Mouse (Mus musculus): ENCODE measurements at regions not wholly inside any gene's neighbourhood (a gene's known extent, or its start where the extent isn't known, plus 50 kb on each side); places are given as distances from the start of the nearest gene placed in this dataset.

DNA sequence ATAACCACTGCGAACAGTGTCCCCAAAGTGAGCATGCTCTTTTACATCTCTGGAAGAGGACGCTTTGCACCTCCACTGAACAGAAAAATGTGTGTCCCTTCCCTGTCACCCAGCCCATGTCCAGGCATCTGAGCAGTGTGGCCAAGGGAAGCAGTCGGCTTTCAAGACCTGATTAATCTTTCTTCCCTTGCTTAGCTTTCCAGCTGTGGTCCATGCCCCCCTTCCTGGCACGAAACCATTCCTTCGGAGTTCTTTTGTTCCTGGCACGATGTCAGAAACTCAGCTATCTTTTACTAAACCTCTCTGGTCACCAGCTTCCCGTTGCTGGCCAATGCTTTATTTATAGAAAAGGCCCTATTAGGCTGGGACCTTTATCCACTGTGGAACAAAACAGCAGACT lies 654.5 kb upstream of the Gm19410 start:
- ATAC-seq (replicated peaks; ENCODE audit: low FRiP score) = no peak
- H3K9ac ChIP-seq (ENCODE audit: low read length) = no peak overlapping the region
- DNase-seq (ENCODE audit: low spot score) = no peak
- H3K4me3 ChIP-seq (ENCODE audit: low read depth, low read length) = no peak overlapping the region
- H3K27ac ChIP-seq (ENCODE audit: low read depth, low read length) = no peak overlapping the region
- no peaks in the 10 kb centered on the region for H3K27me3 ChIP-seq (ENCODE audit: control insufficient read depth, insufficient read depth, low read length)
- no peaks in the 10 kb centered on the region for H3K4me1 ChIP-seq (replicated peaks; ENCODE audit: control insufficient read depth, insufficient read depth, low read length)
- no peaks in the 10 kb centered on the region for H3K36me3 ChIP-seq (ENCODE audit: control insufficient read depth, insufficient read depth, low read length)
- 73% methylated on average over 7 of the region's 7 CpGs for WGBS
- no peaks in the 10 kb centered on the region for H3K9me3 ChIP-seq (ENCODE audit: control insufficient read depth, low read length)
- H3K4me2 ChIP-seq (ENCODE audit: low read depth, low read length, severe bottlenecking) = no peak overlapping the region

DNA sequence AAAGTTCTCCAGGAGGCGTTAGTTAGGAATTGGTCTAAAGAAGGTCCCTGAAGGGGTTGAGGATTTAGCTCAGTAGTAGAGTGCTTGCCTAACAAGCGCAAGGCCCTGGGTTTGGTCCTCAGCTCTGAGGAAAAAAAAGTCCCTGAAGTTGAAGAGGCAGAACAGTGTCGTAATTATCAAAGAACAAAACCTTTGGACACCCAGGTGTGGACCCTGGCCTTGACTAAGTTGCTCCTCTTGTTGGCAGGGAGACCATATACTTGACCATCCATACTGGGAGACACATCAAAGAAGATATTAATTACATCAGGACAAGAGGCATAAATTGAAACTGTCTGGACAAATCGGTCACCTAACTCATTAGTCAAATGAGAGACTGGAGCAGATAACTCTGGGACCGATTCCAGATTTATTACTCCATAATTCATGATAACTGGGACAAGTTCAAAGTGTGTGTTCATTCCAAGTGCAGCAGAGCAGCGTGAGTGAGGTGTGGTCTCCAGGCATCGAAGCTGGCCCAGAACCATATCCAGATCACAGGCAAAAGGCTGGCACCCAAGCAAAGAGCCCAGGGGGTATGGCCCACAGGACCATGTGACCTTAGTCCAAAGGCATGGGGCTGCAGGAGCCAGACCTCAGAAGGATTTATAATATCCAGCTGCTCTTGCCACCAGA lies 652.9 kb upstream of the Gm19410 start:
- 93% methylated on average over 7 of the region's 7 CpGs for WGBS
- H3K4me3 ChIP-seq (ENCODE audit: low read depth, low read length) = no peak overlapping the region
- no peak overlapping the region for H3K9ac ChIP-seq (ENCODE audit: low read length)
- no peak overlapping the region for H3K4me2 ChIP-seq (ENCODE audit: low read depth, low read length, severe bottlenecking)
- H3K9me3 ChIP-seq (ENCODE audit: control insufficient read depth, low read length) = no peaks in the 10 kb centered on the region
- DNase-seq (ENCODE audit: low spot score) (no peak), ATAC-seq (replicated peaks; ENCODE audit: low FRiP score) (no peak)
- H3K27me3 ChIP-seq (ENCODE audit: control insufficient read depth, insufficient read depth, low read length) = no peaks in the 10 kb centered on the region
- no peak overlapping the region for H3K27ac ChIP-seq (ENCODE audit: low read depth, low read length)
- no peaks in the 10 kb centered on the region for H3K36me3 ChIP-seq (ENCODE audit: control insufficient read depth, insufficient read depth, low read length)
- no peaks in the 10 kb centered on the region for H3K4me1 ChIP-seq (replicated peaks; ENCODE audit: control insufficient read depth, insufficient read depth, low read length)

DNA sequence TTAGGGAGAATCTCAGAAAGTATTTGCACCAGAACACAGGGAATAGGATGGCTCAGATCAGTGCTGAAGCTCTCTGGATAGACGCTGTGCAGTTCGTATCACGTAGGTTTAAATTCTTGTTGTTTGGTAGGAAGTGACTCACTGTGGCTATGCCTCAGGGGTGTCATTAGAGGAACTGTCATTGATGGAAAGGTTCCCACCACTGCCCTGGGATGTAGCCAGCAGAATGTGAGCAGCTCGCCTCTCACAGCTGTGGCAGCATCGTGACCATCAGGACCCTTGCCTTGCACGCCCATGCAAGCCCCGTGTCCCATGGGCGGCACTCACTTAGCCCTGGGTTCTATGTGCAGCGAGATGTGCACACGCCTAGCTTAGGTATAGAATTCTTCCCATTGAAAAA lies 651.6 kb upstream of the Gm19410 start:
- no peak for DNase-seq (ENCODE audit: low spot score)
- H3K36me3 ChIP-seq (ENCODE audit: control insufficient read depth, insufficient read depth, low read length) = no peaks in the 10 kb centered on the region
- WGBS = 84% methylated on average over 10 of the region's 10 CpGs
- no peak overlapping the region for H3K27ac ChIP-seq (ENCODE audit: low read depth, low read length)
- H3K27me3 ChIP-seq (ENCODE audit: control insufficient read depth, insufficient read depth, low read length) = no peaks in the 10 kb centered on the region
- H3K4me3 ChIP-seq (ENCODE audit: low read depth, low read length) = no peak overlapping the region
- H3K4me1 ChIP-seq (replicated peaks; ENCODE audit: control insufficient read depth, insufficient read depth, low read length) = no peaks in the 10 kb centered on the region
- H3K4me2 ChIP-seq (ENCODE audit: low read depth, low read length, severe bottlenecking) = no peak overlapping the region
- H3K9ac ChIP-seq (ENCODE audit: low read length) = no peak overlapping the region
- no peaks in the 10 kb centered on the region for H3K9me3 ChIP-seq (ENCODE audit: control insufficient read depth, low read length)
- ATAC-seq (replicated peaks; ENCODE audit: low FRiP score) = no peak

DNA sequence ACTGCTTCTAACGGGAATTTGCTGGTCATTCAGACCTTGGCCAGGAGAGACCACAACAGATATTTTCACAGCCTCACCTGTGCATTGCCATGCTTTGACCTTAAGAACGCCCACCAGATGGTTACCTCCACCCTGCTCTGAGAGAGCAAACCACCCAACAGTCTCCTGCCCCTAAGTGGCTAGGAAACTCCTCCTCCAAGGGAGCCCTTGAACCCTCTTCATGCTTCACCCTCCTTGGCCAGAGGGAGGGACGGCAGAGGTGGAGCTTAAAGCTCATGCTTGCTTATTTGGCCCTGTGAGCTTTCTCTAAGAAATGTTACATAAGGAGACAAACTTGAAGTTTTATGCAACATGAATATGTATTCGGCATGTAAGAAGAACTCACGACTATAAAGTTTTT lies 645.0 kb upstream of the Gm19410 start:
- Histone ChIP-seq H3K27me3 (ENCODE audit: control insufficient read depth, insufficient read depth, low read length) (no peaks in the 10 kb centered on the region), H3K27ac (ENCODE audit: low read depth, low read length) (no peak overlapping the region), H3K36me3 (ENCODE audit: control insufficient read depth, insufficient read depth, low read length) (no peaks in the 10 kb centered on the region), H3K4me3 (ENCODE audit: low read depth, low read length) (no peak overlapping the region), H3K9me3 (ENCODE audit: control insufficient read depth, low read length) (no peaks in the 10 kb centered on the region), H3K4me1 (replicated peaks; ENCODE audit: control insufficient read depth, insufficient read depth, low read length) (peaks cover 3% of the 10 kb centered on the region; the same call in 1 of the 2 replicates), H3K9ac (ENCODE audit: low read length) (no peak overlapping the region), H3K4me2 (ENCODE audit: low read depth, low read length, severe bottlenecking) (no peak overlapping the region)
- 78% methylated on average over 5 of the region's 5 CpGs for WGBS
- no peak for ATAC-seq (replicated peaks; ENCODE audit: low FRiP score)
- no peak for DNase-seq (ENCODE audit: low spot score)

DNA sequence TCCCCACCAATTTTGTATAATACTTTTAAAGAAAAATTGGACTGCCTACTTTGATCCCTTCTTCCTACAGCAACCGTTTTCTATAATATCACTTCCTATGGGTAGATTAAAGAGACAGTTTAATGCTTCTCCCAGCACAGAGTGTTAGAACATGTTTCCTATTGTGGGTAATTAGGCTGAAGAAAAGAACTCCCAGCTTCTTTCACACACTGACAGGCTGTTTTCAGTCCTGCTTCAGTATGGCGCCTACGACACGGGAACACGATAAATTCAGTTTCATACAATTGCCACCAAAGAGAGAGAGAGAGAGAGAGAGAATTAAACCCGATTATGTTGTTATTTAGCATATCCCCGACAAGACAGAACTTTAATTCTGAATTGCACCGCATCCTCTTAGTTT lies 644.5 kb upstream of the Gm19410 start:
- no peaks in the 10 kb centered on the region for H3K9me3 ChIP-seq (ENCODE audit: control insufficient read depth, low read length)
- H3K9ac ChIP-seq (ENCODE audit: low read length) = no peak overlapping the region
- no peak for DNase-seq (ENCODE audit: low spot score)
- no peak for ATAC-seq (replicated peaks; ENCODE audit: low FRiP score)
- 80% methylated on average over 8 of the region's 8 CpGs for WGBS
- no peak overlapping the region for H3K4me3 ChIP-seq (ENCODE audit: low read depth, low read length)
- no peak overlapping the region for H3K4me2 ChIP-seq (ENCODE audit: low read depth, low read length, severe bottlenecking)
- no peak overlapping the region for H3K27ac ChIP-seq (ENCODE audit: low read depth, low read length)
- no peaks in the 10 kb centered on the region for H3K27me3 ChIP-seq (ENCODE audit: control insufficient read depth, insufficient read depth, low read length)
- H3K36me3 ChIP-seq (ENCODE audit: control insufficient read depth, insufficient read depth, low read length) = no peaks in the 10 kb centered on the region
- peaks cover 3% of the 10 kb centered on the region; the same call in 1 of the 2 replicates for H3K4me1 ChIP-seq (replicated peaks; ENCODE audit: control insufficient read depth, insufficient read depth, low read length)

DNA sequence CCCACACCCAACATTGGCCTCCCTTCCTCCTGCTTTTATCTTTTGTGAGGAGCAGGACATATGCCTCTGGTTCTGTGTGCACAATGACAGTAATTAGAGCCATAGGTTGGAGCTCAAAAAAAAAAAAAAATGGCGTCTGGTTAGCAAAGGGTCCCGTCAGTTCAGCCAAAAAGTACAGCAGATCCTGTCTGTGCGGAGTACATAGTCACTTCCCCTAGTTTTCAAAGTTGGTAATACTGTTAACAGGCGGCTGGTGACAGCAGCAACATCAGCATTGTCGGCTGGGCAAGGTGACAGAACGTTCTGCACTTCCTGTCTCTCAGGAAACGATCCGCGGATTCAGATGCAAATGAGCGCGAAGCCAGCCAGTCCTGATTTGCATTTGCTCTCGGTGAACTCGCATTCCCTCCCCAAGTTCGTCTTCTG lies 642.4 kb upstream of the Gm19410 start:
- H3K4me2 ChIP-seq (ENCODE audit: low read depth, low read length, severe bottlenecking) = peak overlapping the region; percentile 54
- H3K27me3 ChIP-seq (ENCODE audit: control insufficient read depth, insufficient read depth, low read length) = no peaks in the 10 kb centered on the region
- H3K36me3 ChIP-seq (ENCODE audit: control insufficient read depth, insufficient read depth, low read length) = no peaks in the 10 kb centered on the region
- DNase-seq (ENCODE audit: low spot score) (peak; percentile 65), ATAC-seq (replicated peaks; ENCODE audit: low FRiP score) (peak; percentile 61; the same call in 1 of the 2 replicates)
- 4% methylated on average over 14 of the region's 14 CpGs for WGBS
- H3K4me1 ChIP-seq (replicated peaks; ENCODE audit: control insufficient read depth, insufficient read depth, low read length) = peaks cover 3% of the 10 kb centered on the region; the same call in 1 of the 2 replicates
- peak overlapping the region; percentile 9; the same call in 1 of the 2 replicates for H3K9ac ChIP-seq (ENCODE audit: low read length)
- H3K4me3 ChIP-seq (ENCODE audit: low read depth, low read length) = peak overlapping the region; percentile 24
- H3K9me3 ChIP-seq (ENCODE audit: control insufficient read depth, low read length) = no peaks in the 10 kb centered on the region
- H3K27ac ChIP-seq (ENCODE audit: low read depth, low read length) = no peak overlapping the region

DNA sequence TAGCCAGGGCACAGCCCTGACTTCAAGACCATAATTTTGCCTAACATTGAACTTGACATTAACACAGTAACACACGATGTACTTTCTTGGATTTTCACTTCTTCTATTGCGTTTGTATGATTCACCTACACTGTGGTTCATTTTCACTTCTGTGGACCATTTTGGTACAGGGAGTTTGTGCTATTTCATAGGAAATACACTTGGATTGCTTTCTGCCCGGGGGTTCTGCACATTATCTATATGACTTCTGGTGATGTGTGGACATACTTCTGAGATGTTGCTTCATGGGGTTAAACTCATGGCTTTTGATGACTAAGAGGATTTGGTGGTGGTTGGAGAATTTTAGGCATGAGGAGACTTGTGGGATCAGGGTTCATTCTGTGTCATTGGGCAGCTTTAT lies 640.4 kb upstream of the Gm19410 start:
- Histone ChIP-seq H3K4me2 (ENCODE audit: low read depth, low read length, severe bottlenecking) (no peak overlapping the region), H3K27ac (ENCODE audit: low read depth, low read length) (no peak overlapping the region), H3K4me1 (replicated peaks; ENCODE audit: control insufficient read depth, insufficient read depth, low read length) (peaks cover 3% of the 10 kb centered on the region; the same call in 1 of the 2 replicates), H3K9ac (ENCODE audit: low read length) (no peak overlapping the region), H3K4me3 (ENCODE audit: low read depth, low read length) (no peak overlapping the region), H3K27me3 (ENCODE audit: control insufficient read depth, insufficient read depth, low read length) (no peaks in the 10 kb centered on the region), H3K9me3 (ENCODE audit: control insufficient read depth, low read length) (no peaks in the 10 kb centered on the region), H3K36me3 (ENCODE audit: control insufficient read depth, insufficient read depth, low read length) (no peaks in the 10 kb centered on the region)
- DNase-seq (ENCODE audit: low spot score) (no peak), ATAC-seq (replicated peaks; ENCODE audit: low FRiP score) (no peak)
- 95% methylated on average over 3 of the region's 3 CpGs for WGBS

DNA sequence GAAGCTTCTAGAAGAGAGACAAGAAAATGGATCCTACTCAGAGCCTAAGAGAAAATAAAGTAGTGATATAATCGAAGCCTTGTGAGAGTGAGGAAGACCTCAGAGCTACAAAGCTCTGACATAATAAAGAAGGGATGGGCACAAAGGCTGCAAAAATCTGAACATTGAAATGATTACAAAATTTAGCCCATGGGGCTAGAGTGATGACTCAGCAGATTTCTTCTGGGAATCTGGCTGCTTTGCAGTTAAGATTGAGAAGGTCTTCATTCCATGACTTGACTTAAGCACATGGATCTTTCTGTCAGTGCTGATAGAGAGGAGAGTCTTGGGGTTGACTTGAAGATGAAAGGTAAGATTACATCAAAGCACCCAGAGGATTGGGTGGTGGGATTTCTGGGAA lies 633.3 kb upstream of the Gm19410 start:
- ATAC-seq (replicated peaks; ENCODE audit: low FRiP score) (no peak), DNase-seq (ENCODE audit: low spot score) (no peak)
- Histone ChIP-seq H3K27me3 (ENCODE audit: control insufficient read depth, insufficient read depth, low read length) (no peaks in the 10 kb centered on the region), H3K36me3 (ENCODE audit: control insufficient read depth, insufficient read depth, low read length) (no peaks in the 10 kb centered on the region), H3K9me3 (ENCODE audit: control insufficient read depth, low read length) (no peaks in the 10 kb centered on the region), H3K9ac (ENCODE audit: low read length) (no peak overlapping the region), H3K4me1 (replicated peaks; ENCODE audit: control insufficient read depth, insufficient read depth, low read length) (no peaks in the 10 kb centered on the region), H3K4me3 (ENCODE audit: low read depth, low read length) (no peak overlapping the region), H3K4me2 (ENCODE audit: low read depth, low read length, severe bottlenecking) (no peak overlapping the region), H3K27ac (ENCODE audit: low read depth, low read length) (no peak overlapping the region)
- WGBS = 94% methylated on average over 1 of the region's 1 CpGs

DNA sequence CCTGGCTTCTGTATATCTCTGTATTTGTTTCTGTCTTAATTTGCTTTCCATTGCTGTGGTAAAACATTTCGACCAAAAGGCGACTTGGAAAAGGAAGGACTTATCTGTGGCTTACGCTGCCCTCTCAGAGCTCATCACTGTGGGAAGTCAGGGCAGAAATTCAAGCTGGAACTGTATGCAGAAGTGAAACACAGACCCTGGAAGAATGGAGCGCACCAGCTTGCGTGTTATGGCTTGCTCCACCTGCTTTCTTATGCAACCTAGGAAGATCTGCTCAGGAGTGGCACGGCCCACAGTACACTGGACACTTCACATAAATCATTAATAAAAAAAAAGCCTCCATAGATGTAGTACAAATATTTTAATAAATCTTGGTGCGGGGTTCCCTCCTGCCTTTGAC lies 630.0 kb upstream of the Gm19410 start:
- Histone ChIP-seq H3K4me3 (ENCODE audit: low read depth, low read length) (no peak overlapping the region), H3K27ac (ENCODE audit: low read depth, low read length) (no peak overlapping the region), H3K9me3 (ENCODE audit: control insufficient read depth, low read length) (no peaks in the 10 kb centered on the region), H3K27me3 (ENCODE audit: control insufficient read depth, insufficient read depth, low read length) (no peaks in the 10 kb centered on the region), H3K4me2 (ENCODE audit: low read depth, low read length, severe bottlenecking) (no peak overlapping the region), H3K9ac (ENCODE audit: low read length) (no peak overlapping the region), H3K4me1 (replicated peaks; ENCODE audit: control insufficient read depth, insufficient read depth, low read length) (no peaks in the 10 kb centered on the region), H3K36me3 (ENCODE audit: control insufficient read depth, insufficient read depth, low read length) (no peaks in the 10 kb centered on the region)
- WGBS = 90% methylated on average over 7 of the region's 7 CpGs
- ATAC-seq (replicated peaks; ENCODE audit: low FRiP score) = no peak
- no peak for DNase-seq (ENCODE audit: low spot score)
